Mouse (Mus musculus): ENCODE measurements around the gene Olfr538. TPM values are rescaled to one million over a fixed set of nuclear protein-coding genes. Genes with fewer than 3 reads are reported as not detected.

Gene Olfr538
- not detected for polyA plus RNA-seq (2015; fragmentation: Illumina TruSeq; extraction: RNeasy Lipid Tissue Mini Kit (QIAGEN cat#74804); ENCODE audit: insufficient read depth, low read depth, low replicate concordance)

DNA sequence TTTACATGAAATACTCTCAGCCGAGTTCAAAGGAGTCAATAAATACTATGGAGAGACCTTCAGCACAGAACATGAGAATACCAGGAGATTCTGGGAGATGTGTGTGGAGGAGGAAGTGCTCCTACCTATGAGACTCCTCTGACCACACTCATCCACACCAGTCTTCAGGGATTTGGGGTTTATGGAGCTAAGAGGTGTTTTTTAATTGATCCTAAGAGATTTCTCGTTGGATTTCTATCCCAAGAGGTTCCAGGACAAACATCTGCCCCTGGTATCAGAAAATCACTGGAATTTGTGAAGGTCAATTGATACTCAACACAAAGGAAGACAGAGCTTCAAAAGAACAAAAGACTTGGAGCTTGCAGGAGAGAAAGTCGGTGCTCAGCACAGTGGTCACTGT is at the start of gene Olfr538:
Olfr538 (plus strand) TSS at position 301 of the 400 bp plus-strand sequence.

GRCm38 (mm10) chr7:140600969-140601368 is 33.3 kb downstream of the Olfr538 start, which contains the start of gene Olfr46:
Gene Olfr46 (plus strand): TSS chr7:140601269.

Other genes with a start within 250 kb of the Olfr538 start
- gene Olfr525, start 247.0 kb upstream of the Olfr538 start, polyA plus RNA-seq (2015; fragmentation: Illumina TruSeq; extraction: RNeasy Lipid Tissue Mini Kit (QIAGEN cat#74804); ENCODE audit: insufficient read depth, low read depth, low replicate concordance): not detected
- not detected for gene Olfr527, start 233.9 kb upstream of the Olfr538 start, polyA plus RNA-seq (2015; fragmentation: Illumina TruSeq; extraction: RNeasy Lipid Tissue Mini Kit (QIAGEN cat#74804); ENCODE audit: insufficient read depth, low read depth, low replicate concordance)
- not detected for gene Olfr60, start 206.2 kb upstream of the Olfr538 start, polyA plus RNA-seq (2015; fragmentation: Illumina TruSeq; extraction: RNeasy Lipid Tissue Mini Kit (QIAGEN cat#74804); ENCODE audit: insufficient read depth, low read depth, low replicate concordance)
- gene Olfr530, start 191.6 kb upstream of the Olfr538 start, polyA plus RNA-seq (2015; fragmentation: Illumina TruSeq; extraction: RNeasy Lipid Tissue Mini Kit (QIAGEN cat#74804); ENCODE audit: insufficient read depth, low read depth, low replicate concordance): not detected
- gene Olfr531, start 165.0 kb upstream of the Olfr538 start, polyA plus RNA-seq (2015; fragmentation: Illumina TruSeq; extraction: RNeasy Lipid Tissue Mini Kit (QIAGEN cat#74804); ENCODE audit: insufficient read depth, low read depth, low replicate concordance): not detected
- not detected for gene Olfr532, start 146.2 kb upstream of the Olfr538 start, polyA plus RNA-seq (2015; fragmentation: Illumina TruSeq; extraction: RNeasy Lipid Tissue Mini Kit (QIAGEN cat#74804); ENCODE audit: insufficient read depth, low read depth, low replicate concordance)
- gene Olfr533, start 104.5 kb upstream of the Olfr538 start, polyA plus RNA-seq (2015; fragmentation: Illumina TruSeq; extraction: RNeasy Lipid Tissue Mini Kit (QIAGEN cat#74804); ENCODE audit: insufficient read depth, low read depth, low replicate concordance): not detected
- not detected for gene Olfr535, start 83.7 kb upstream of the Olfr538 start, polyA plus RNA-seq (2015; fragmentation: Illumina TruSeq; extraction: RNeasy Lipid Tissue Mini Kit (QIAGEN cat#74804); ENCODE audit: insufficient read depth, low read depth, low replicate concordance)
- not detected for gene Olfr536, start 60.5 kb upstream of the Olfr538 start, polyA plus RNA-seq (2015; fragmentation: Illumina TruSeq; extraction: RNeasy Lipid Tissue Mini Kit (QIAGEN cat#74804); ENCODE audit: insufficient read depth, low read depth, low replicate concordance)
- gene Olfr46, start 33.4 kb downstream of the Olfr538 start, polyA plus RNA-seq (2015; fragmentation: Illumina TruSeq; extraction: RNeasy Lipid Tissue Mini Kit (QIAGEN cat#74804); ENCODE audit: insufficient read depth, low read depth, low replicate concordance): not detected
- not detected for gene Olfr61, start 61.1 kb downstream of the Olfr538 start, polyA plus RNA-seq (2015; fragmentation: Illumina TruSeq; extraction: RNeasy Lipid Tissue Mini Kit (QIAGEN cat#74804); ENCODE audit: insufficient read depth, low read depth, low replicate concordance)
- not detected for gene Olfr53, start 78.6 kb downstream of the Olfr538 start, polyA plus RNA-seq (2015; fragmentation: Illumina TruSeq; extraction: RNeasy Lipid Tissue Mini Kit (QIAGEN cat#74804); ENCODE audit: insufficient read depth, low read depth, low replicate concordance)
- not detected for gene Olfr539, start 92.0 kb downstream of the Olfr538 start, polyA plus RNA-seq (2015; fragmentation: Illumina TruSeq; extraction: RNeasy Lipid Tissue Mini Kit (QIAGEN cat#74804); ENCODE audit: insufficient read depth, low read depth, low replicate concordance)
- gene Olfr45, start 114.1 kb downstream of the Olfr538 start, polyA plus RNA-seq (2015; fragmentation: Illumina TruSeq; extraction: RNeasy Lipid Tissue Mini Kit (QIAGEN cat#74804); ENCODE audit: insufficient read depth, low read depth, low replicate concordance): not detected
- not detected for gene Olfr541, start 129.4 kb downstream of the Olfr538 start, polyA plus RNA-seq (2015; fragmentation: Illumina TruSeq; extraction: RNeasy Lipid Tissue Mini Kit (QIAGEN cat#74804); ENCODE audit: insufficient read depth, low read depth, low replicate concordance)
- gene Cyp2e1, start 195.9 kb downstream of the Olfr538 start, polyA plus RNA-seq (2015; fragmentation: Illumina TruSeq; extraction: RNeasy Lipid Tissue Mini Kit (QIAGEN cat#74804); ENCODE audit: insufficient read depth, low read depth, low replicate concordance): 33.7 TPM
- gene Syce1, start 220.0 kb downstream of the Olfr538 start, polyA plus RNA-seq (2015; fragmentation: Illumina TruSeq; extraction: RNeasy Lipid Tissue Mini Kit (QIAGEN cat#74804); ENCODE audit: insufficient read depth, low read depth, low replicate concordance): not detected

Data from pancreas, adult 10 weeks (tissue).